Mouse (Mus musculus) liver, adult 2 months (tissue): ENCODE results near the gene Rgs4. TPM values are rescaled to one million over a fixed set of nuclear protein-coding genes. Genes with fewer than 3 reads are reported as not detected.

Experiments
- DNase-seq: peaks from one replicate; pipeline ENCODE4 v3.0.0-alpha.2; 2011; ENCODE audit warnings: low read depth, low spot score; ENCODE audit errors: extremely low read depth
- H3K27ac ChIP-seq: fragments of 200-500 bp; replicated peaks from 2 replicates; pipeline ENCODE4 v1.5.1; 2012; ENCODE audit warnings: low read depth, mild to moderate bottlenecking, control low read depth, inconsistent platforms, low read length; ENCODE audit not compliant: insufficient read depth
- H3K27me3 ChIP-seq: fragments of 200-500 bp; 2 replicates; pipeline ENCODE4 v1.6.1; 2012; ENCODE audit warnings: mild to moderate bottlenecking, moderate library complexity, low read length, inconsistent platforms; ENCODE audit not compliant: control insufficient read depth, insufficient read depth
- H3K36me3 ChIP-seq: fragments of 200-500 bp; 2 replicates; pipeline ENCODE4 v1.6.1; 2012; ENCODE audit warnings: low read length, inconsistent platforms; ENCODE audit not compliant: control insufficient read depth, insufficient read depth
- H3K4me1 ChIP-seq: fragments of 200-500 bp; 2 replicates; pipeline ENCODE4 v1.6.1; 2011; ENCODE audit warnings: low read length; ENCODE audit not compliant: control insufficient read depth, insufficient read depth
- H3K4me3 ChIP-seq: fragments of 200-500 bp; 2 replicates; pipeline ENCODE4 v1.5.1; 2011; ENCODE audit warnings: low read depth, mild to moderate bottlenecking, control low read depth, low read length, moderate library complexity; ENCODE audit not compliant: insufficient read depth
- H3K79me2 ChIP-seq: fragments of 200-500 bp; 2 replicates; pipeline ENCODE4 v1.6.1; 2012; ENCODE audit warnings: inconsistent platforms, mild to moderate bottlenecking, low read length, moderate library complexity; ENCODE audit not compliant: control insufficient read depth, insufficient read depth
- H3K9ac ChIP-seq: fragments of 200-500 bp; 2 replicates; pipeline ENCODE4 v1.6.1; 2012; ENCODE audit warnings: low read depth, mild to moderate bottlenecking, control low read depth, inconsistent platforms, low read length
- CTCF ChIP-seq: fragments of 200-500 bp; IDR thresholded peaks from 2 replicates; pipeline ENCODE4 v1.5.1; 2011; ENCODE audit warnings: low read depth, low read length, control low read depth
- POLR2A ChIP-seq: fragments of 200-500 bp; IDR thresholded peaks from 2 replicates; pipeline ENCODE4 v1.6.1; 2011; ENCODE audit warnings: low read length, control low read depth; ENCODE audit not compliant: insufficient read depth; ENCODE audit errors: extremely low read depth
- WGBS: fragments of 180-500 bp; shearing (Covaris S2); methylation state at CpG from one replicate; pipeline ENCODE4 v1.1.7; 2018; 5-methylcytosine and 5-hydroxymethylcytosine counted together
- polyA plus RNA-seq: library from polyadenylated mRNA; depleted of rRNA; stranded (reverse); fragments of >200 nt; gene quantifications from 2 replicates; pipeline ENCODE4 v1.2.3, GENCODE M21; 2012; rRNA removed
- total RNA-seq: library from RNA; depleted of rRNA; stranded (reverse); fragments of >200 nt; gene quantifications from 2 replicates; pipeline ENCODE4 v1.2.3, GENCODE M21; 2014; rRNA removed

Rgs4 gene
- total RNA-seq (1.3 and 3.6 TPM in 2 replicates), polyA plus RNA-seq (0.36 and 0.51 TPM in 2 replicates)

DNA sequence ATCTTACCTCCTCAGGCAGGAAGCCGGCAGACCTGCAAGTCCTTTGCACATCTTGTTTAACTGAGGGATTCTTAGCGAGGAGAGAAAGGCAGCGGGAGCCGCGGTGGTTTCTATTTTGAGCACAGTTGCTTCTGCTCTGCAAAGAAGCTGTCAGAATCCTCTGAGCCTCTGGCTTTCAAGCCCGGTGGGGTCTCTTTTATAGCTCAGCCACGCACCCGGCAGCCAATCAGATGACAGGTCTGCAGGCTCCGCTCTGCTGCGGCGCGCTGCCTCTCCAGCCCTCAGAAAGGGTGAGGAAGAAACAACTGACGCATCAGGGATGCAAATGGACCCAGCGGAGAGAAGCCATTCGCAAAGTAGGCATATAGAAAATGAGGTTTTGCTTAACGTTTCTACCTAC, at the start of gene Rgs4:
TSS of gene Rgs4 (minus strand) at position 170 of the 400 bp plus-strand sequence.
- WGBS: 3% methylated on average over 16 of the region's 16 CpGs
- peak within 1 kb of the TSS; percentile 54 for H3K4me3 ChIP-seq
- no peaks in the 10 kb centered on the region for H3K79me2 ChIP-seq
- no peak for DNase-seq
- H3K27me3 ChIP-seq: peaks cover 6% of the 10 kb centered on the region; the same call in 1 of the 2 replicates
- peak within 1 kb of the TSS; percentile 35; the same call in 1 of the 2 replicates for H3K9ac ChIP-seq
- H3K36me3 ChIP-seq: no peaks in the 10 kb centered on the region
- H3K4me1 ChIP-seq: no peaks in the 10 kb centered on the region
- no peak within 1 kb of the TSS for H3K27ac ChIP-seq
- TF ChIP-seq POLR2A (no peak), CTCF (no peak)

DNA sequence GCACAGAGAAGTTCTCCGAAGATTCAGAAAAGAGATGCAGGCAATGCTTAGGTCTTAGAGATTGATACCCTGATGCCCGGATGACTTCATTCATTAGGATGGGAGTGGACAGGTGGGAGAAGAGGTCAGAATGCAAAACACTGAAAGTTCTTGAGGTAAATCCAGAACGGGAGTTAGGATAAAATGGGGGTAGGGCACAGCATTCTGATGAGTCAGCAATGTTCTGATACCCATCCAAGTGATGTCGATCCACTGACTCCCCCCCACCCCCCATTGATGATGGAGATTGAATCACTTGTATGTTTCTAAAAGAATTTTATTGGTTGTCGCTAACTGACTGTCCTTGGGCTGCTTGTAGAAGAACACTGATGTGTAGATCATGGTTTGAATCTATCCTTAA, 45.0 kb upstream of the Rgs4 start:
- Histone ChIP-seq H3K4me1 (no peaks in the 10 kb centered on the region), H3K9ac (no peak overlapping the region)
- 82% methylated on average over 5 of the region's 5 CpGs for WGBS

DNA sequence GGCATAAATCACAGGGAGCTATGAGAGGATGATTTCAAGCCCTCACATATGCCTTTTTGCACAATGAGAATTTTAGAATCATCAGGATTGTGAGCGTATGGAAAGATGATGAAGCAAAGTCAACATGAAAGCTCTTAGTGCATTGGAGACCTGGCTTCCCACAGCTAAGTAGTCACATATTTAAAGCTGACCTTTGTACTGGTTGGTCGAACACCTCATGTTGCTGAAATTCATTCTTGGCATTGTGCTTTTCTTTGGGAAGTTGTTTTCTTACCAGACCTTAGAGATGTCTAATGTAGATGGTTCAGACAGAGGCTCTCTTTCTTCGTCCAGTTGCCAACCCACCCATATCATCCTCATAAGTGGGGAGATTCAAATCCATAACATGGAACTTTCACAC, 38.5 kb upstream of the Rgs4 start:
- no peak for DNase-seq
- 81% methylated on average over 3 of the region's 3 CpGs for WGBS
- Histone ChIP-seq H3K36me3 (no peaks in the 10 kb centered on the region), H3K27ac (no peak overlapping the region), H3K79me2 (no peaks in the 10 kb centered on the region), H3K4me1 (no peaks in the 10 kb centered on the region), H3K27me3 (no peaks in the 10 kb centered on the region), H3K9ac (no peak overlapping the region), H3K4me3 (no peak overlapping the region)
- TF ChIP-seq POLR2A (no peak), CTCF (no peak)

More for the DNA sequence above, 45.0 kb upstream of the Rgs4 start:
- H3K27ac ChIP-seq: no peak overlapping the region
- DNase-seq: no peak
- no peak overlapping the region for H3K4me3 ChIP-seq
- no peaks in the 10 kb centered on the region for H3K79me2 ChIP-seq
- no peaks in the 10 kb centered on the region for H3K36me3 ChIP-seq
- no peak for TF ChIP-seq POLR2A
- no peaks in the 10 kb centered on the region for H3K27me3 ChIP-seq

DNA sequence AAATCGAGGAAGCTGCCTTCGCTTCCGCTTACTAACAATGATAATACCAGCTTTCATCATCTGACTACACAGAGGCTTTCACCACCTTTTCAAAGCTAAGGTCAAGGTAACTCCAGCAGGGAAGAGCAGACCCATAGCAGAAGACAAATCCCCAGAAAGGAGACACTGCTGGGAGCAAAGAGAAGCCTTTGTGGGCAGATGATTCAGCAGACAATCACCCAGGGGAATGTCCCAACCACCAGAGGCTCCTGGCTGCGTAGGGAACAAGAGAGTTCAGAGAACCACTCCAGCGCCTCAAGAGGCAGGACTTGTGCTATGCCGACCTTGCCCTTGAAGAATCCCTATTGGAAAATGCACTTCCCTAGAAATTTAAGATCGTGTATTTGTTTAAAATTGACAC, 29.1 kb upstream of the Rgs4 start:
- Histone ChIP-seq H3K9ac (no peak overlapping the region), H3K36me3 (no peaks in the 10 kb centered on the region), H3K4me1 (no peaks in the 10 kb centered on the region), H3K27me3 (no peaks in the 10 kb centered on the region), H3K4me3 (no peak overlapping the region), H3K79me2 (no peaks in the 10 kb centered on the region), H3K27ac (no peak overlapping the region)
- no peak for TF ChIP-seq POLR2A
- TF ChIP-seq CTCF: no peak
- WGBS: 73% methylated on average over 7 of the region's 7 CpGs
- DNase-seq: no peak

DNA sequence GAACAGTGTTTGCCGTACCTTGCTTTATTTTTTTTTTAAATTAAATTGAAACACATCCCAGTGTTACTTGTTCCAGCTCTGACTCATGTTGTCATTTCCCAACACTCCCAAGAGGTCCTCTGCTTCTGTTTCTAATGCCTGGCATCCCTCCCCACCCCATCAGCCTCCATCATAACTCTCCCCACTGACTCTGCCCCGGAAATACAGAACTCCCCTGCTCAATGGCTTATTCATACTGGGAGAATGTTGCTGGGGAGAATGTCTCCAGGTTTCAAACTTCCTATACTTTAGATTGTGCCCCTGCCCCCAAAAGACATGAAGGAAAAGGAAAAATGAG, 17.1 kb upstream of the Rgs4 start:
- Histone ChIP-seq H3K4me3 (no peak overlapping the region), H3K4me1 (no peaks in the 10 kb centered on the region), H3K27ac (no peak overlapping the region), H3K36me3 (no peaks in the 10 kb centered on the region), H3K27me3 (no peaks in the 10 kb centered on the region), H3K9ac (no peak overlapping the region), H3K79me2 (no peaks in the 10 kb centered on the region)
- no peak for DNase-seq
- TF ChIP-seq CTCF: no peak
- WGBS: 83% methylated on average over 2 of the region's 2 CpGs

DNA sequence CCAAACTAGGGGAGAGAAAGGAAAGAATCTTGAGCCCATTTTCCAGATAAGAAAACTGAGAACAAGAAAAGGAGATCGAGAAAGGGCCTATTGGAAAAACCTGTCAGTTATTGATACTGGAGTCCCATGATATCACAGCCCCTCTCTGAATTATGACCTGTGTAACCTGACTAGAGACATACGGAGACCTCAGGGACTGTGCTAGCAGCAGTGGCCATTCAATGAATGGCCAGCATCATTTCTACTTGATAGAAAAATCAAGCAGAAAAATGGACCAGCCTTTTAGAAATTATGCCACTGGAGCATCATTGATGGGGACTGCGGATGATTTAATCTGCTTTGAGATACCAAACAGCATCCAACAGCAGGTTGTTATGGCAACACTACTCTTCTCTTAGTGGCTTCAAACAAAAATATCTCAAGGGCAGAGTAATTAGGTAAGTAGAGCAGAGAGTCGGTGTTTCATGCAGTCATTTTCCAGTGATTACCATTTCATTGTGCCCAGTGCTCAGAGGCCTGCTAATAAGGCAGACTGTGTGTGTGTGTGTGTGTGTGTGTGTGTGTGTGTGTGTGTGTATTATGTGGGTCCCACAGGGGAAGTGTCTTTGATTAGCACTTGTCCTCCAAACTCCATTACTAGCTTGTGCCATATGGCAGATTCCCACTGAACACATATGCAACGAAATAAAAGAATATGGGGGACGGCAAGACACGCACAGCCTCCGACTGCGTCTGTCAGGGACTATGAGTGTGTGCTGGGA, 16.6 kb upstream of the Rgs4 start:
- Histone ChIP-seq H3K27me3 (no peaks in the 10 kb centered on the region), H3K79me2 (no peaks in the 10 kb centered on the region), H3K27ac (no peak overlapping the region), H3K4me3 (no peak overlapping the region), H3K9ac (no peak overlapping the region), H3K4me1 (no peaks in the 10 kb centered on the region), H3K36me3 (no peaks in the 10 kb centered on the region)
- 82% methylated on average over 9 of the region's 9 CpGs for WGBS
- DNase-seq: no peak
- no peak for TF ChIP-seq CTCF
- TF ChIP-seq POLR2A: no peak
